ENCODE assay signal across 8 mouse cellular contexts in the genomic region with DNA sequence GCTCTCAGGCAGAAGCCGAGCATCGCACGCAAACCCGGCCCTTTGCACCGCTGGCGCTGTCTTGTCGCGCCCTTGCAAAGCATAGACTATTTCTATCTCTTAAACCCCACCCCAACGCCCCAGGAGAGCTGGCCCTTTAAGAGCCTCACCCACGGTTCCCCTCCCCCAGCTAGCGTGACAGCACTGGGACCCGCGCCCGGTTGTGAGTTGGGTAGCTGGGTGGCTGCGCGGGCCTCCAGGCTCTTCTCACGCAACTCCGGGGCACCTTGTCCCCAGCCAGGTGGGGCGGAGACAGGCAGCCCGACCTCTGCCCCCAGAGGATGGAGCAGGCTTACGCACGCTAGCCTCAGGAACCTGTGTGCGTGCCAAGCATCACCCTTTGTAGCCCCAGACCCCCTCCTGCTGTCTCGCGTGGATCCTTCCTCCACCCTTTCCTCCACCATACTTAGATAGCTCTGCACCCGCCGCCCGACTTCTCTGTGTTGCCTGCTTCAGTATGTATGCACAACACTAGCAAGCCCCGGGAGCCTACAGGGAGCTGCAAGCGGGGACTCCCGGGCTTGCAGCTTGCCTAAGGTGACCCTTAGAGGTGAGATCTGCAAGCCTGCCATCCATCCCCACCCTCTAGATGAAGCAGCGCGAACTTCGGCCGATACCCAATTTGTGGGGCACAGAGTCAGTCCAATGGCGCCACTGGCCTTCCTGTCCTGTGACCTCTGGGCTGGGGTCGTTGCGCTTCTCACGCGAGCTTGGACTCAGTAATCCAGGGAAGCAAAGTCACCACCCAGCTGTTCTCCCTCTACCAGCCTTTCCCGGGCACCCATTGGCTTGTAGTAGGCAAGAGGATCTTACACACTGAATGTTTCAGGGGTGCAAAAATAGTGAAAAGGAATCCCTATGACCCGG. TPM values are rescaled to one million over a fixed set of nuclear protein-coding genes. Genes with fewer than 3 reads are reported as not detected.
A peak's percentile ranks its signal among the peaks of the same experiment; 100 is the strongest.
DNase-seq lines count a peak whose midpoint lies in the region; ATAC-seq and TF ChIP-seq lines count a peak whose summit lies in the region.

No protein-coding gene starts in this region.

- H3K27ac ChIP-seq in forebrain, postnatal 0 days (ENCODE audit: low read depth, low read length), result peak overlapping the region; percentile 71
- H3K27ac ChIP-seq in liver, embryonic 16.5 days (ENCODE audit: low read length), result no peak overlapping the region
- H3K27ac ChIP-seq in neural tube, embryonic 15.5 days (replicated peaks), result no peak overlapping the region

- peak; percentile 92 for ATAC-seq in forebrain, postnatal 0 days
- peak; percentile 53 for ATAC-seq in liver, embryonic 16.5 days (ENCODE audit: low read depth)
- peak; percentile 87 for ATAC-seq in neural tube, embryonic 15.5 days (ENCODE audit: low FRiP score)

- no peaks in the 10 kb centered on the region for H3K36me3 ChIP-seq in forebrain, postnatal 0 days (ENCODE audit: insufficient read depth)
- no peaks in the 10 kb centered on the region for H3K36me3 ChIP-seq in liver, embryonic 16.5 days (ENCODE audit: control insufficient read depth, insufficient read depth)
- no peaks in the 10 kb centered on the region for H3K36me3 ChIP-seq in neural tube, embryonic 15.5 days

- no peaks in the 10 kb centered on the region for H3K9me3 ChIP-seq in forebrain, postnatal 0 days (ENCODE audit: low read length)
- H3K9me3 ChIP-seq in liver, embryonic 16.5 days (replicated peaks; ENCODE audit: control insufficient read depth, low read length), result no peaks in the 10 kb centered on the region
- H3K9me3 ChIP-seq in neural tube, embryonic 15.5 days (replicated peaks), result no peaks in the 10 kb centered on the region

- under 1% methylated on average over 42 of the region's 42 CpGs for WGBS in forebrain, postnatal 0 days
- WGBS in liver, embryonic 16.5 days (ENCODE audit: insufficient replicate concordance), result 3% methylated on average over 42 of the region's 42 CpGs
- 2% methylated on average over 42 of the region's 42 CpGs for WGBS in neural tube, embryonic 15.5 days

- no peaks in the 10 kb centered on the region for H3K27me3 ChIP-seq in forebrain, postnatal 0 days (ENCODE audit: insufficient read depth, low read length)
- peaks cover 29% of the 10 kb centered on the region for H3K27me3 ChIP-seq in liver, embryonic 16.5 days (ENCODE audit: control insufficient read depth, insufficient read depth, low read depth, low read length)
- peaks cover 37% of the 10 kb centered on the region for H3K27me3 ChIP-seq in neural tube, embryonic 15.5 days (replicated peaks)

- H3K4me3 ChIP-seq in forebrain, postnatal 0 days (ENCODE audit: low read depth, low read length), result peak overlapping the region; percentile 48
- H3K4me3 ChIP-seq in liver, embryonic 16.5 days (ENCODE audit: low read depth, low read length), result peak overlapping the region; percentile 40
- peak overlapping the region; percentile 50 for H3K4me3 ChIP-seq in neural tube, embryonic 15.5 days (replicated peaks)

- peak; percentile 46 for DNase-seq in ES-CJ7 (ENCODE audit: low read depth, low spot score)
- DNase-seq in cerebellum, adult 11-12 months, result peak; percentile 70
- peak; percentile 90 for DNase-seq in forebrain, postnatal 0 days
- peak; percentile 35 to 62 for DNase-seq in heart, postnatal 36 days
- peak; percentile 65 to 77 for DNase-seq in layer of hippocampus, adult 18-20 months (ENCODE audit: low spot score in 2 of 2)
- DNase-seq in spleen, adult 12 weeks (ENCODE audit: low spot score), result no peak

- 0 out of 2 replicates have a peak, but pooled peaks have one; percentile 8 for TF ChIP-seq CTCF in forebrain, postnatal 0 days (IDR thresholded peaks at IDR 0.05; ENCODE audit: low read depth)

- H3K9ac ChIP-seq in forebrain, postnatal 0 days, result peak overlapping the region; percentile 70
- H3K9ac ChIP-seq in liver, embryonic 16.5 days (ENCODE audit: low read depth, low read length), result no peak overlapping the region
- H3K9ac ChIP-seq in neural tube, embryonic 15.5 days (replicated peaks), result peak overlapping the region; percentile 59

- intact Hi-C loops in heart, postnatal 36 days (cut with DNase I), result no loop called here

- peak overlapping the region; percentile 77 for H3K4me2 ChIP-seq in forebrain, postnatal 0 days (ENCODE audit: low read depth)
- peak overlapping the region; percentile 56 for H3K4me2 ChIP-seq in liver, embryonic 16.5 days (ENCODE audit: low read depth, low read length)
- peak overlapping the region; percentile 97 for H3K4me2 ChIP-seq in neural tube, embryonic 15.5 days

- 0 out of 2 replicates have a peak, but pooled peaks cover 5% of the 10 kb centered on the region for H3K4me1 ChIP-seq in forebrain, postnatal 0 days (ENCODE audit: insufficient read depth)
- H3K4me1 ChIP-seq in liver, embryonic 16.5 days (ENCODE audit: control insufficient read depth, low read depth, low read length), result peaks cover 19% of the 10 kb centered on the region
- H3K4me1 ChIP-seq in neural tube, embryonic 15.5 days, result peaks cover 17% of the 10 kb centered on the region

RNA-seq across cellular contexts. Expression of gene Cyp1a1, which starts 8.9 kb away (rescaled TPM):
- total RNA-seq in forebrain, postnatal 0 days (2014; rRNA removed), result 0.38 and 0.67 TPM in 2 replicates
- polyA plus RNA-seq in forebrain, postnatal 0 days (2015; fragmentation: Nextera tagmentation; extraction: Ambion mirVana), result 0.30 and 0.42 TPM in 2 replicates
- not detected for total RNA-seq in heart, postnatal 36 days (2021)
- total RNA-seq in layer of hippocampus, adult 18-20 months (2021), result under 1 TPM; 0.12 to 0.13 TPM
- 0.05 and 0.07 TPM in 2 replicates for polyA plus RNA-seq in liver, embryonic 16.5 days (2015; fragmentation: Nextera tagmentation; extraction: Ambion mirVana)
- 0.09 and 0.12 TPM in 2 replicates for polyA plus RNA-seq in neural tube, embryonic 15.5 days (2015; fragmentation: Nextera tagmentation; extraction: Ambion mirVana)

RNA-seq across cellular contexts. Expression of gene Edc3, which starts 11.7 kb away (rescaled TPM):
- 7.2 and 10.2 TPM in 2 replicates for total RNA-seq in forebrain, postnatal 0 days (2014; rRNA removed)
- 23.5 and 27.8 TPM in 2 replicates for polyA plus RNA-seq in forebrain, postnatal 0 days (2015; fragmentation: Nextera tagmentation; extraction: Ambion mirVana)
- total RNA-seq in heart, postnatal 36 days (2021), result 1 to 10 TPM; 5.0 to 5.2 TPM
- total RNA-seq in layer of hippocampus, adult 18-20 months (2021), result 10 to 100 TPM; 14.7 to 14.8 TPM
- polyA plus RNA-seq in liver, embryonic 16.5 days (2015; fragmentation: Nextera tagmentation; extraction: Ambion mirVana), result 15.2 and 17.0 TPM in 2 replicates
- 27.6 and 29.4 TPM in 2 replicates for polyA plus RNA-seq in neural tube, embryonic 15.5 days (2015; fragmentation: Nextera tagmentation; extraction: Ambion mirVana)

RNA-seq across cellular contexts. Expression of gene Cyp1a2, which starts 13.1 kb away (rescaled TPM):
- not detected in 2 replicates for total RNA-seq in forebrain, postnatal 0 days (2014; rRNA removed)
- polyA plus RNA-seq in forebrain, postnatal 0 days (2015; fragmentation: Nextera tagmentation; extraction: Ambion mirVana), result not detected in 2 replicates
- total RNA-seq in heart, postnatal 36 days (2021), result not detected
- not detected for total RNA-seq in layer of hippocampus, adult 18-20 months (2021)
- 0.12 TPM in 2 replicates for polyA plus RNA-seq in liver, embryonic 16.5 days (2015; fragmentation: Nextera tagmentation; extraction: Ambion mirVana)
- polyA plus RNA-seq in neural tube, embryonic 15.5 days (2015; fragmentation: Nextera tagmentation; extraction: Ambion mirVana), result not detected in 2 replicates

RNA-seq across cellular contexts. Expression of gene Csk, which starts 43.2 kb away (rescaled TPM):
- total RNA-seq in forebrain, postnatal 0 days (2014; rRNA removed), result 105 and 135 TPM in 2 replicates
- 37.0 and 46.3 TPM in 2 replicates for polyA plus RNA-seq in forebrain, postnatal 0 days (2015; fragmentation: Nextera tagmentation; extraction: Ambion mirVana)
- 10 to 100 TPM; 26.2 to 28.5 TPM for total RNA-seq in heart, postnatal 36 days (2021)
- total RNA-seq in layer of hippocampus, adult 18-20 months (2021), result 10 to 100 TPM; 36.4 to 37.1 TPM
- 13.3 and 13.5 TPM in 2 replicates for polyA plus RNA-seq in liver, embryonic 16.5 days (2015; fragmentation: Nextera tagmentation; extraction: Ambion mirVana)
- polyA plus RNA-seq in neural tube, embryonic 15.5 days (2015; fragmentation: Nextera tagmentation; extraction: Ambion mirVana), result 43.1 and 50.0 TPM in 2 replicates
